Mouse (Mus musculus) right cerebral cortex, adult 18-20 months (tissue): ENCODE results near the gene Cbx6.

Source experiments
- DNase-seq: peaks from one replicate; pipeline ENCODE4 v3.0.0; 2022; ENCODE audit warnings: mixed read lengths

Gene Cbx6

DNA sequence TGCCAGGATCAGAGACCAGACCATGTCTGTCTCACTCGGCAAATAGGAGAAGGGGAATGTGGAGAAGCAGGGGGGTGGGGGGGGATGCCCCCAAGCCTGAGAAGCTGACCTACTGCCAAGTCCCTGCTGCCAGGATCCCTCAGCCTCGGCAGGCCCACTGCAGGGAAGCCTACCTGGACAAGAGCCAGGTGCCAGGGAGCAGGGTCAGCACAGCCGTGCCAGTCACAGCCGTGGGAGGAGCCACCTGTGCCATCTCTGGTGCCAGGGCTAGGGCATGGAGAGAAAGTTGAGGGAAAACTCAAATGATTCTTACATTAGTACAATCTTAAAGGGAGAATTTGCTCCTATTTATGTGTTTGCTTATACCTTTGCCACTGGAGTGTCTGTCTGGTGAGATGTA lies 32.2 kb downstream of the Cbx6 start:
- DNase-seq = no peak

DNA sequence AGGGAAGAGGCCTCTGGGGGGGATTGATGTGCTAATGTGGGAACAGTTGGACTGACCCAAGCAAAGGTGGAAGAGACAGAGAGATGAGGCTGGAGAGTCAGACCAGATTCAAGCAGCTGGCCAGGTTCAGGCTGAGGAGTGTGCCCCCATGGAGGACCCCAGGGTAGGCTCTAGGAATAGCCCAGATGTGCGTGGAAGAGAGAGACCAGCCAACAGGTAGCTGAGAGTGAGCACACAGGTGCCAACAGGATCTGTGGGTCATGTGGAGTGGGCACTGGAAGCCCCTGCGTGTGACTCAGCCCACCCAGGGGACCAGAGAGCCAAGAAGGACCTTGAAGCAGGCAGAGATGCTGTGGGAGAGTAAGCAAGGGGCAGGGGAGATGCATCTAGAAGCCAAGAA lies 32.8 kb downstream of the Cbx6 start:
- no peak for DNase-seq

DNA sequence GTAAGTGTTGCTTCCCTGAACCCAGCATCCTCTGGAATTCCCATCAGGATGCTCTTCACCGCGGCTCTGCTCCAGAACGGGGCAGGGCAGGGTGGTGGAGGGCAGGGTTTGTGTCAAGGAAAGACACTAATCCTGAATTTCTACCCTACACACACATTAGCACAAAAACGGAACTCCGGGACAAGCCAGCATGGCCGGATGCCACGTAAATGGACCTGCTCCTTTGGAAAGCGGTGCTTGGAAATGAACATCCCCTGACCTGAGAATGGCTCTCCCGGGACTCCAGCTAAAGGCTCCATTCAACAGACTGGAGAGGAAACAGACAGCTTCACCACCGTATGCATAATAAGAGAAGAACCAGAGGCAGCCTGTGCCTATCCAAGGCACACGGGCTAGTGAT lies 33.8 kb downstream of the Cbx6 start:
- DNase-seq = no peak

DNA sequence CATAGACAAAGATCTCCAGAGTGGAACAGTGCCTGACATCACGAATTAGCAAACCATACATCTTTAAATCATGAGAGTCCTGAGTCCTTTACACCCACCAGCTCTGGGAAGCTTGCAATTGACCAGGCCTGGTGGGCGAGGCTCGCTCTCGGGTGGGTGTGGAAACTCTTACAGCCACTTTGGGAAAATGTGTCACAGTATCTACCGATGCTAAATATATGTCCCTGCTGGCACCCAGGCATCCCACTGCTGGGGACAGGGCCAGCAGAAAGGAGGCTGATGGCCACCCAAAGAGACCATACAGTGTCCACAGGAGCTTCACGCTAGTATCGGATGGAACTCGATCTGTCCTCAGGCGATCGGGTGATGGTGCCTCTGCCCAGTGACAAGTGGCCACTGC lies 35.9 kb downstream of the Cbx6 start:
- DNase-seq = peak; percentile 84

DNA sequence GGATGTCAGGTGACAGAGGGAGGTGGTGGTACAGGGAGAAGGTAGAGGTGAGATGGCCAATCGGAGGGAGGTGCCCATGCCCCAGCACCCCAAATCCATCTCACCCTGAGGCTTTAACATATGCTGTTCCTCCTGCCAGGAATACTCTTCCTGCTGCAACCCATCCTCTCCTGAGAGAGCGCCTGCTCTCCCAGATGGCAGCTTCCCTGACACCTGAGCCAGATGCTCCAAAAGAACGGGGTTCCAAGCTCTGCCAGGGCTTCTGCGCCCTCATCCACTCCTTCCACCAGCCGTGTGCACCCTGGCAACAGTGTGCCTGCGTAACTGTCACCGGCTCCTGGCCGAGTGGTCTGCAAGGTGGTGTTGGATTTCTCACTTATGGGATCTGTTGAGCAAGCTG lies 36.8 kb downstream of the Cbx6 start:
- DNase-seq = no peak

DNA sequence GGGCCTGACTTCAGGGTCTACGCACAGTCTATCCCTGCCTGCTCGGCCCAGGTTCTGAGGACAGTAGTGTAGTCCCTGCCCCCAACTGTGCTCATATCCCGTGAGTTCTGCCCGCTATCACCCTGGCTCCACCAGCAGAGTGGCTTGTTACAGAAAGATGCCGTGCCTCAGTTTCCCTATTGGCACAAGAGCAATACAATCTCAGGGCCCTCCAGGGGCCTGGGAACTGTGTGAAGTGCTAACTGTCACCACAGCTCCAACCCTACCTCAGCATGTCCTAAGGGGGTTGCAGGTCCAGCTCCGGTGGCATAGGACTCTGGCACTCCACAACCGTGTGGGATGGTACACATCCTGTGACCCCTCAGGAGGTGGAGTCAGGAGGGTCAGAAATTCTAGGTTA lies 37.4 kb downstream of the Cbx6 start:
- no peak for DNase-seq

DNA sequence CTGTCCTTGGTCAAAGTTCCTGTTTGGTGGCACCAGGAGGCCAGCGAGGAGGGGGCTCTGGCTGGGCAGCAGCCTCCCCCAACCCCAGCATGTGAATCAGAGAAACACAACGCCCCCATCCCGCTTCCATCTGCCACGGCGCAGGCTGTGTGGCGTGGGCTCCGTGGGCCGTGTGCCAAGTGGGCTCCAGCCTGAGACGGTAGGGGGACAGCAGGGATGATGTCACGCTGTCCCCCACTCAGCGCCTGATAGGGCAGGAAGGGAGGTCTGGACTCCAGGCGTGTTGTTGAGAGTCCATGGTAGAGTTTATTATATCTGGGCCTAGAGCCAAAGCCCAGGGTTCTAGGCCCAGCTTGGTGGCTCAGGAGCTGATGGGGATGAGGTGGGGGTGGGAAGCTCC lies 38.2 kb downstream of the Cbx6 start:
- peak; percentile 77 for DNase-seq

DNA sequence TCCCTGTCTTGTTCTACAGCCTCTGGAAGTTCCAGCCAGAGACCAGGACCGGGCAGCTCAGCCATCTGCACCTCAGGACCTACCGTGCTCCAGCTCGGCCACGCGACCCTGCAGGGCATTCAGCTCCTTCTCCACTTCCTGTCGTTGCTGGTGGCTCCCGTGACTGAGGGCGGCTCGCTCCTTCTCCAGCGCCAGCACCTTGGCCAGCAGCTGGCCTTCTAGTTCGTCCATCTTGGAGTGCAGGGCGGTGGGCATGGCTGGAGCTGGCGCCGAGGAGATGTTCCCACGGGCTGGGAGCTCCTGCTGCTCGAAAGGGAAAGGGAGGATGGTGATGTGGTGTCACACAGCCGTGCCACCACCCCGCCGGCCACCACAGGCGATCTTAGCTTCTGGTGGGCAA lies 40.3 kb downstream of the Cbx6 start:
- no peak for DNase-seq

DNA sequence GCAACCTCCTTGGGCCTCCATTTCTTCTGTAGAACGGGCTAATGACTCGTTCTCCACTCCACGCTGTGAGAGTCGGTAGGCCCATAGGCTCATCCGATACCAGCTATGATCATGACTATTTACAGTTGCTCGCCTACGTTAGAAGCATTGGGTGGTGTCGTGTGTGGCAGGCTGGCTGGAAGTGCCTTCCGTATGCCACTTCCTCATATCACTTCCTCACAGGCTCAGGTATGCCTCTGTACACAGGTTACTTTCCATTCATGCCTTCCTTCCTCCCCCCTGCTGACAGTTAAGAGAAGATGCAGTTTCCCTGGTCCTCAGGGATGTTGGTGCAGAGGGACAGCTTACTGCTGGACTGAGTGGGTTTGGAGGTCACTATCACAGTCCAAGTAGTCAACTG lies 41.4 kb downstream of the Cbx6 start:
- DNase-seq = no peak

DNA sequence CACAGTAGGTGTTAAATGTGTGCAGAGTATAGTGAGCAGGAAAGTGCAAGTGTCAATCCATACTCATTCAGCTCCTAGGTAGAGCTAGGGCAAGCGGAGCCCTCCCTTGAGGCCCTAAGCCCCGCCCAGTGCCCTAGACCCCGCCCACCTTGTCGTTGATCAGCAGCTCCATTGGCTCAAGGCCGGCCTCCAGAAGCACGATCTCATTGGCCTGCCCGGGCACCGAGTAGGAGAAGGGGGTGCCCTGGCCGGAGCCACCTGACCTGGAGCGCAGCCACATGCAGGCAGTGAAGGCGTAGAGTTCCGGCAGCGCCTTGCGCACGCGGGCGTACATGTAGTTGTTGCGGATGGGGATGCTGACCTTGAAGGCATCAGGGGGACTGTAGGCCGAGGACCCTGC lies 42.0 kb downstream of the Cbx6 start:
- no peak for DNase-seq

DNA sequence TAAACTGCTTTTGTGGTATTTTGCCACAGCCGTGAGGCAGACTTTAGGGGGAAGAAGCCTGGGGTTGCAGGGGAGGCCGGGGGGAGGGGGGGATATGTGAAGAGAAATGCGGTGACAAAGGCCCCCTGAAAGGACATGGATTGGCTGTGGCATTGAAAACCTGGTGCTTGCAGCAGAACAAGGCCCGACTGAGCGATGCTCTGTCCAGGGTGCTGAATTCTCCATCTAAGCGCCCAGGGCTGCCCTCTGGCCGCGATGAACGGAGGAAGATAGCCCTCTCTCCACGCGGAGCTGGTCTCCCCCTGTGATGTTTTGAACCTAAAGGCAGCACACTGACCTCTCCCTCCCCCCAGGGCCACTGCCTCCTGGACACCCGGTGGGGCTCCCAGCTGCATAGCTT lies 43.0 kb downstream of the Cbx6 start:
- DNase-seq = no peak

DNA sequence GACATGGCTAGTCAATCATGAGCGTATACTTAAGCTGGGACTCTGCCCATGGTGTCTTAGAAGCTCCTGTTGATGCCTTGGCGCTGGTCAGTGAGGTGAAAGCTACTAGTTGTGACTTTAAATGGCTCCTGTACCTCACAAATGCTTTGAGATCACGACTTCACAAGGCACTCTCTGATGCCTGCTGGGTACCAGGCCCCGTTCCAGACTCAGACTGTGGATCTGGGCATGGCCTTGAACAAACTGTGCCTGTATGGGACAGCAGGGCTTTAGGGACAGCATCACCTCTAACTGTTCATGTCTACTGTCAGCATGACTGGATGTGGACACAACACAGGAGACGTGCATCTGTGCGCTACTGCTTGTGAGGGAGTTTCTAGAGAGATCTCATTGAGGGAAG lies 43.6 kb downstream of the Cbx6 start:
- no peak for DNase-seq

DNA sequence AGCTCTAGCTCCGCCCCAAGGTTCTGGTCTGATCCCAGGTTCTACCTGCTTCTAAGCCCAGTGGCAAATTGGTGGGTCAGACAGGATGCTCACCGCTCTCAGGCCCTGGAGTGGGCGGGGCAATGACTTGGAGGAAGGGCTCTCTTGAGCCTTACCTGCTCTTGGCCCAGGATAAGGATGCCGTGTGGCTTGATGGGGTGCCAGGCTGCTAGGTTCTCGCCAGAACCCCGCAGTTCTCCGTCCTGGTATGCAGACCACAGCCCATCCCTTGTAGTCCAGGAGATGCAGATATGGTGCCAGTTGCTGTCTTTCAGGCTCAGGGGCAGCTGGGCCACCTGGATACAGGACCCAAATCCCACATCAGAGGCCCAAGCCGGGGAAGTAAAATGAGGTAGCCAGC lies 44.4 kb downstream of the Cbx6 start:
- DNase-seq = no peak

DNA sequence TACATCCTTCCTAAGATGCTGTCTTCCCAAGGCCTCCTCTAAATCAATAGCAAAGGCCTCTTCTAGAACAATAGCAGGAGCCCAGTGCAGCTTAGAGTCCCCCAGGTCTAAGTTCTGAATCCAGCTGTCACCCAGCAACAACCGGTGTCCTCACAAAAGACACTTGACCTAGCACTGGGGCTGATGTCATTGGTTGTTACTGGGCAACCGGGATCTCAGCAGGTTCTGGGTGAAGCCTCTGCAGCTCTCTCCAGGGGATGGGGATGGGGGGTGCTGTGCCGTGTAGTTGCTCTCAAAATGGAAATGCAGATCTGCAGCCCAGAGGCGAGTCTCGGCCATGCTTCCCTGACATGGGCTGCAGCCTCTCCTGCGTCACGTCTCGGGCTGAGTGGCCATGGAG lies 46.7 kb downstream of the Cbx6 start:
- DNase-seq = no peak

DNA sequence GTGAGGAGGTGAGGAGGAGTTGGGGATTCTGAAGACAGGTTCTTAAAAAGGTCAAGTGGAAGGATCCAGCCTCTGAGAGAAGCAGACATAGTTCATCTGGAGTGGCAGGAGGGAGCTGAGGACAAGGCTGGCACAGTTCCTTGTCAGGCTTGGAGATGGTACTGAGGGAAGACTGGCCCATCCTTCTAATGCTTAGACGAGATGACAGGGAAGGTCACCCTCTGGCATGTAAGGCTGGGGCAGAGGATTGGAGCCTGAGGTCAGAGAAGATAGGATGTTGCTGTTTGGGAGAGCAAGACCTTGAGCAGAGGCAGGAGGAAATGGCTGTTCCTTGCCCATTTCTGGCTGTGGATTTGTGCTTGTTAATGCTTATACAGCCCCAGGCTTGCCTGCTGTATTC lies 49.4 kb downstream of the Cbx6 start:
- DNase-seq = no peak

DNA sequence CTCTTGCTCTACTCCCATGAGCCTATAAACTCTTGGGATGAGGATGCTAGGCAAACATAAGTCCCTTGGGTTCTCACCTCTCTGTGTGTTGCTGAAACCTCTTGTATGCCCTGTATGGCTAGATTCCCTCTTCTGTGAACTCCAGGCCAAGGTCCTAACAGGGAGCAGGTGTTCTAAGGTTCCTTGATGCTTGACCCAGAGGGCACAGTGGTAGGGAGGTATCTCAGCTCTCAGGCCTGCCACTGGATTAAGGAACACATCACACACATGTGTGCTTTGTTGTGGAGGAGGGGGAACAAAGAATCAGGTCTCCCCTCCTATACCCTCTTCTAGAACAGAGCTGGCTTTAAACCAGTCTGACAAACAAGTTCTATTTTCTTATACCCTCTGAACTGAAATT lies 56.7 kb downstream of the Cbx6 start, which contains the start of gene Dnal4:
Dnal4 (minus strand) TSS at position 101 of the 400 bp plus-strand sequence.
- no peak for DNase-seq

DNA sequence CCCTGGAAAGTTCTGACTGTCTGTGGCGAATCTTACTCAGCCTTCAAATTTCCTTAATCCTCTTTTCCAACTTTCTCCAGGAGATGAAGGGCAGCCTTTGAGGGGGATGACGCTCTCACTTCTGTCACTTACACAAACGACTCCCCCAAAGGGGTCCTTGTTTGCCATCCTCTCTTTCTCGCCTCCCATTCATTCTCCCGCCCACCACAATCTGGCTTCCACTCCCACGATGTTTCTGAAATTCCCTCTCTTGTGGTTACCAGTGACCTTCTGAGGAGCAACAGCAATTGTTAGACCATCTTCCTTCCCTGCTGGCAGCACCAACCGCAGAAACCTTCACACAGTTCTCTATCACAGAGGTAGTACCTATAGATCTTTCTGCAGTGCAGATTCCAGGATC lies 58.8 kb downstream of the Cbx6 start:
- peak; percentile 64 for DNase-seq

DNA sequence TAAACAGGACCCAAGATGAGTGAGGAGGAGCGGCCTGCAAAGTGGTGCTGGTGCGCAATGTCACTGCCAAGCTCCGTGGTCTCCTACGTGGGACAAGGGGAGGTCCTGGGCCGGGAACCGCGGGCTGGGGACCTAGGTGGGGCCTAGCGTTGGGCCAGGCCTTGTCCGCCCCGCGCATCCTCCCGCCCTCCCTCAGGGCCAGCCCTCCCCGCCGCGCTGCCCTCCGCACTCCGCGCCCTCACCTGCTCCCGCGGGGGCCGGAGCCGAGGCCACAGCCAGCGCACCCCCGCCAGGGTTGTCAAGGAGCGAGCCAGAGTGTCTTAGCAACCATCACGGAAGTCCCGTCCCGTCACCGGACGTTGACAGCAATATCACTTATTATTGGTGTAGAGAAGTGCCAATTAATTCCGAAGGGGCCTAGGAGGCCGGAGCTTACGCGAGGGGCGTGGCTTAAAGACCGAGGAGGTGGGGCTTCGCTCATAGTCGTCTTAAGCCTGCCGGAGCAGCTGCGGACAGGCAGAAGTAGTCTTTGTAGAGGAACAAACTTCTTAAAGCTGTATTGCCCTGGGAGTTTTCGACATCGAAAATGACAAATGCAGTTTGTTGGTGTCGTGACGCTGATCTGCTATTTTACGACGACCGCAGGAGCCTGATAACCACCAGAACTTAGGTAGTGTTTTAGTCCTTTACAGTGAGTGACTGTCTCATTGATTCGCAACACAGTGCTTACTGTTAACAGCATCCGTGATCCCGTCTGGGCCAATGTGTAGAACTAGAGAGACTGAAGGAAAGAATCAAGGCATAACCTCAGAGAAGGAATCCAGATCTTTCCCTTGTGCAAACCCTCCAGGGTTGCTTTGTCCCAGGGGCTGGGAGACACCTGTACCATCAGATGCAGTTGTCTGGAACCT lies 60.1 kb downstream of the Cbx6 start:
- peak; percentile 97 for DNase-seq
